Mouse (Mus musculus) CH12.LX (cell line): ENCODE measurements around the gene Txn2. TPM values are rescaled to one million over a fixed set of nuclear protein-coding genes. Genes with fewer than 3 reads are reported as not detected.
"Not testable (repeated sequence)": the region's sequence is repeated elsewhere in the genome, so short reads cannot be mapped to it uniquely, and the experiment has no call there.

ENCODE experiments used
- DNase-seq: peaks from one replicate; pipeline ENCODE4 v3.0.0-alpha.2; 2013; ENCODE audit errors: extremely low read depth
- H3K27ac ChIP-seq: 2 replicates; pipeline ENCODE4 v1.5.1; 2012; ENCODE audit warnings: low read depth, mild to moderate bottlenecking, control low read depth, moderate library complexity; ENCODE audit not compliant: insufficient read depth
- H3K27me3 ChIP-seq: replicated peaks from 2 replicates; pipeline ENCODE3; 2012; ENCODE audit warnings: inconsistent platforms
- H3K36me3 ChIP-seq, 2 experiments: replicated peaks in 1 of 2; 2 replicates each; pipeline versions ENCODE3 to v1.6.1; 2012; ENCODE audit warnings: inconsistent platforms in 1 of 2, low read length in 1 of 2, mild to moderate bottlenecking in 1 of 2, mixed read lengths in 1 of 2, moderate library complexity in 1 of 2; ENCODE audit not compliant: control insufficient read depth in 1 of 2, insufficient read depth in 1 of 2
- H3K4me1 ChIP-seq, 2 experiments: 2 replicates each; pipeline ENCODE4 v1.6.1; 2012; ENCODE audit warnings: inconsistent platforms in 1 of 2, moderate library complexity in 1 of 2; ENCODE audit not compliant: insufficient read depth in 2 of 2, control insufficient read depth in 1 of 2
- H3K4me2 ChIP-seq: 2 replicates; pipeline ENCODE4 v1.6.1; 2012; ENCODE audit warnings: low read depth, mild to moderate bottlenecking, control low read depth; ENCODE audit not compliant: poor library complexity, insufficient read depth, severe bottlenecking
- H3K4me3 ChIP-seq, 3 experiments: fragments of 150-350 bp in 1 of 3; sonication (generic) in 1 of 3; replicated peaks in 1 of 3; 2 replicates each; pipeline versions ENCODE3 to v1.5.1; 2011 to 2012; ENCODE audit warnings: low read depth in 2 of 3, low read length in 2 of 3, mild to moderate bottlenecking in 2 of 3, moderate library complexity in 2 of 3, control low read depth in 1 of 3, improper control_type of control experiment in 1 of 3, inconsistent platforms in 1 of 3, mixed read lengths in 1 of 3; ENCODE audit not compliant: poor library complexity in 1 of 3
- H3K79me2 ChIP-seq: replicated peaks from 2 replicates; pipeline ENCODE4 v1.6.1; 2012; ENCODE audit warnings: mild to moderate bottlenecking, moderate library complexity; ENCODE audit not compliant: control insufficient read depth, poor library complexity, insufficient read depth, severe bottlenecking; ENCODE audit errors: extremely low read depth
- H3K9ac ChIP-seq: 2 replicates; pipeline ENCODE4 v1.6.1; 2012; ENCODE audit warnings: low read depth, mild to moderate bottlenecking, control low read depth, moderate library complexity; ENCODE audit not compliant: insufficient read depth
- H3K9me3 ChIP-seq: replicated peaks from 2 replicates; pipeline ENCODE3; 2012; ENCODE audit warnings: low read length, inconsistent platforms, mixed read lengths
- BHLHE40 ChIP-seq: IDR thresholded peaks from 2 replicates; pipeline ENCODE4 v1.6.1; 2011; ENCODE audit warnings: mild to moderate bottlenecking, low read depth, low read length, improper control_type of control experiment
- ELF1 ChIP-seq: IDR thresholded peaks from 2 replicates; pipeline ENCODE4 v1.6.1; 2014; ENCODE audit warnings: low read depth, mild to moderate bottlenecking, inconsistent platforms, low read length, improper control_type of control experiment
- HCFC1 ChIP-seq: IDR thresholded peaks from 2 replicates; pipeline ENCODE4 v1.6.1; 2012; ENCODE audit warnings: low read depth, mild to moderate bottlenecking, inconsistent platforms, low read length, improper control_type of control experiment
- KAT2A ChIP-seq: IDR thresholded peaks from 2 replicates; pipeline ENCODE4 v1.6.1; 2012; ENCODE audit warnings: low read length, improper control_type of control experiment, inconsistent platforms; ENCODE audit not compliant: insufficient replicate concordance
- MAFK ChIP-seq: IDR thresholded peaks from 2 replicates; pipeline ENCODE4 v1.6.1; 2011; ENCODE audit warnings: low read length, improper control_type of control experiment; ENCODE audit not compliant: insufficient replicate concordance
- MEF2A ChIP-seq: IDR thresholded peaks from 2 replicates; pipeline ENCODE4 v1.6.1; 2014; ENCODE audit warnings: low read depth, mild to moderate bottlenecking, inconsistent platforms, low read length, improper control_type of control experiment, borderline replicate concordance
- MYC ChIP-seq: IDR thresholded peaks from 2 replicates; pipeline ENCODE4 v1.6.1; 2011; ENCODE audit warnings: low read depth, mild to moderate bottlenecking, improper control_type of control experiment, low read length
- PAX5 ChIP-seq: IDR thresholded peaks from 2 replicates; pipeline ENCODE4 v1.6.1; 2012; ENCODE audit warnings: low read length, inconsistent platforms, mixed read lengths
- POLR2AphosphoS2 ChIP-seq: IDR thresholded peaks from 2 replicates; pipeline ENCODE4 v1.6.1; 2011; ENCODE audit warnings: low read depth, low read length, improper control_type of control experiment
- USF1 ChIP-seq: IDR thresholded peaks from 2 replicates; pipeline ENCODE4 v1.6.1; 2014; ENCODE audit warnings: low read depth, mild to moderate bottlenecking, inconsistent platforms, low read length, improper control_type of control experiment
- ZKSCAN1 ChIP-seq: IDR thresholded peaks from 2 replicates; pipeline ENCODE4 v1.6.1; 2012; ENCODE audit warnings: low read depth, inconsistent platforms, low read length, improper control_type of control experiment, borderline replicate concordance
- ZNF384 ChIP-seq: IDR thresholded peaks from 2 replicates; pipeline ENCODE4 v1.6.1; 2012; ENCODE audit warnings: low read depth, low read length, improper control_type of control experiment, inconsistent platforms
- dilution Hi-C: fragments of 300-500 bp; cut with MboI; formaldehyde crosslinking; loops from 2 replicates; pipeline ENCODE4 v1.14.3; 2020; ENCODE audit warnings: low sequenced_read_pairs; ENCODE audit not compliant: extremely low pct_unique_long_range_greater_than_20kb, extremely low pct_ligation_motif_present
- in situ Hi-C: fragments of 300-500 bp; cut with MboI; formaldehyde crosslinking; loops from 3 replicates; pipeline ENCODE4 v1.14.3; 2019; ENCODE audit warnings: low sequenced_read_pairs, low pct_ligation_motif_present, low pct_unique_long_range_greater_than_20kb, mixed read lengths
- polyA plus RNA-seq: library from polyadenylated mRNA; unstranded; fragments of >175 nt; gene quantifications from 2 replicates; pipeline ENCODE4 v1.2.1, GENCODE M21; 2012; ENCODE audit warnings: low read depth; ENCODE audit not compliant: insufficient read length
- total RNA-seq, 2 experiments: library from RNA; depleted of rRNA; stranded (reverse); fragments of 300-350 nt in 1 of 2; fragments of >200 nt in 1 of 2; gene quantifications; 2 replicates each; pipeline ENCODE4 v1.2.3; 2012 to 2014

Txn2 gene
- total and polyA plus RNA-seq, 3 experiments: 22.4 to 209 (median 105) TPM

GRCm38 (mm10) chr15:77868340-77868739 is 60.5 kb downstream of the Txn2 start:
- Histone ChIP-seq H3K4me2 (no peak overlapping the region), H3K27ac (no peak overlapping the region), H3K79me2 (no peaks in the 10 kb centered on the region), H3K36me3 (no peaks in the 10 kb centered on the region), H3K9ac (no peak overlapping the region), H3K4me1 (peaks cover 24 to 39% of the 10 kb centered on the region in 2 experiments), H3K4me3 (no peak overlapping the region), H3K9me3 (no peaks in the 10 kb centered on the region), H3K27me3 (no peaks in the 10 kb centered on the region)
- dilution Hi-C loops (no loop called here), in situ Hi-C loops (no loop called here)
- no peak for DNase-seq
- TF ChIP-seq KAT2A: no peak
- TF ChIP-seq POLR2AphosphoS2: no peak
- no peak for TF ChIP-seq ZKSCAN1
- no peak for TF ChIP-seq USF1
- no peak for TF ChIP-seq MEF2A
- no peak for TF ChIP-seq MAFK
- no peak for TF ChIP-seq PAX5
- no peak for TF ChIP-seq HCFC1
- no peak for TF ChIP-seq ELF1
- TF ChIP-seq MYC: no peak

DNA sequence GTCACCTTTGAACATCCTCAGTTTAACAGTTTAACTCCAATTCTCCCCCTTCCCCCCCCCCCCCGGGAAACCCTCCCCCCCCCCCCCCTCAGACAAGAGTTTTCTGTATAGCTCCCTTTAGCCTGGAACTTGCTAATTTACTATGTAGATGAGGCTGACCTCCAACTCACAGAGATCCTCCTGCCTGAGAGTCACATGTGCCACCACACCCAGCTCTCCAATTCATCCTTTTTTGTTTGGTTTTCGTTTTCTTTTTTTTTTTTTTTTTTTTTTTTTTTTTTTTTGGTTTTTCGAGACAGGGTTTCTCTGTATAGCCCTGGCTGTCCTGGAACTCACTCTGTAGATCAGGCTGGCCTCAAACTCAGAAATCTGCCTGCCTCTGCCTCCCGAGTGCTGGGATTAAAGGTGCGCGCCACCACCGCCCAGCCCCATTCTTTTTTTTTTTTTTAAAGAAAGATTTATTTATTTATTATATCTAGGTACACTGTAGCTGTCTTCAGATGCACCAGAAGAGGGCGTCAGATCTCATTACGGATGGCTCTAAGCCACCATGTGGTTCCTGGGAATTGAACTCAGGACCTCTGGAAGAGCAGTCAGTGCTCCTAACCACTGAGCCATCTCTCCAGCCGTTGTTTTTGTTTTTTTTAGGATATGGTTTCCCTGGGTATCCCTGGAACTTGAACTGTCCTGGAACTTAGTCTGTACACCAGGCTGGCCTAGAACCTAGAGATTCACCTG is 61.4 kb downstream of the Txn2 start:
- H3K79me2 ChIP-seq, H3K9ac ChIP-seq, DNase-seq, H3K36me3 ChIP-seq, H3K27me3 ChIP-seq, dilution Hi-C loops, H3K4me2 ChIP-seq, in situ Hi-C loops, H3K4me3 ChIP-seq, H3K9me3 ChIP-seq: not testable (repeated sequence)
- peaks cover 28 to 49% of the 10 kb centered on the region in 2 experiments for H3K4me1 ChIP-seq
- peak overlapping the region; percentile 39; the same call in 1 of the 2 replicates for H3K27ac ChIP-seq
- TF ChIP-seq USF1: peak; percentile 21; the same call in 1 of the 2 replicates
- peak; percentile 85 for TF ChIP-seq ZNF384
- peak; percentile 51 for TF ChIP-seq BHLHE40
- TF ChIP-seq, all 38 proteins: peak for 3; not testable (repeated sequence) for 35
